Mouse (Mus musculus) urinary bladder, postnatal 10 days (tissue): Measurements from ENCODE around the gene Gm28551.
"Not testable (repeated sequence)": the region's sequence is repeated elsewhere in the genome, so short reads cannot be mapped to it uniquely, and the experiment has no call there.

Source experiments
- DNase-seq: peaks from one replicate; pipeline ENCODE4 v3.0.0; 2022; ENCODE audit warnings: low spot score

The Gm28551 gene

DNA sequence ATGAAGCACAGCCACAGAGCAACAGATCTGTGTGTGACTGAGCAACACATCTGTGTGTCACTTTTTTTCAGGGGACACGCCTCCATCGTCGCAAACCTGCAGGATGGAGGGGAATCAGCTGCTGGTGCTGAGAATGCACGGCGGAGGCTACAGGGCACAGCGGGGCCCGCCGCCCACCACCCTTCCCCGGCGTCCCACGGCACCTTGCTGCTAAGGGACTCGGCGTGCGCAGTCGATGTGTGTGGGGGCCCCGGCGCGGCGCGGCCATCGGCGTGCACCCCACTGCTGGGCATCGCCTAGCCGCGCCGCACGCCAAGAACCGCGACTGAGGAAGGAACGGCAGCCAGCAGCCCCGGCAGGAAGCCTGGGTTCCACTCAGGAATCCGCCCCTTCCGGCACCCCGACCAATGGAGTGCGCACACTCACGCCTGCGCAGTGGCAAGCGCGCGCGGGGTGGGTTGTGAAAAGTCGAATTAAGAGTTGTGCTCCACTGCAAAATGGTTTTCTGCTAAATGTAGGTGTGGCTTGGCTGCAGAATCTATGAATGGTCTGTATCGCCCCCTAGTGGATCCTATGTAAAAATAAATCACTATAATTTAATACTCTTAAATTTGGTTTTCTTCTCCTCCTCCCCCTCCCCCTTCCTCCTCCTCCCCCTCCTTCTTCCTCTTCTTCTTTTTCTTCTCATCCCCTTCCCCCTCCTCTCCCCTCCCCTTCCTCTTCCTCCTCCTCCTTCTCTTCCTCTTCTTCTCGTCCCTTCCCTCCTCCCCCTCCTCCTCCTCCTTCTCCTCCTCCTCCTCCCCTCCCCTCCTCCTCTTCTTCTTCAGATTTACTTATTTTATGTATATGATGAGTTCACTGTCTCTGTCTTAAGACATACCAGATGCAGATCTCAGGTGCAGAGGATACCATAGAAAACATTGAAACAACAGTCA is at the start of gene Gm28551, which contains the start of the genes Asdurf and Asnsd1:
Gene Gm28551, minus strand, starts transcription at position 341 of the 935 bp plus-strand sequence.
Gene Asdurf, minus strand, starts transcription at position 293 of the 935 bp plus-strand sequence.
Gene Asnsd1, minus strand, starts transcription at position 426 of the 935 bp plus-strand sequence.
- DNase-seq = peak; percentile 87

GRCm38 (mm10) chr1:53393936-53394760 is 41.7 kb upstream of the Gm28551 start:
- not testable (repeated sequence) for DNase-seq

- DNase-seq = no peak
Measured at GRCm38 (mm10) chr1:53388762-53389161, 36.3 kb upstream of the Gm28551 start.

DNA sequence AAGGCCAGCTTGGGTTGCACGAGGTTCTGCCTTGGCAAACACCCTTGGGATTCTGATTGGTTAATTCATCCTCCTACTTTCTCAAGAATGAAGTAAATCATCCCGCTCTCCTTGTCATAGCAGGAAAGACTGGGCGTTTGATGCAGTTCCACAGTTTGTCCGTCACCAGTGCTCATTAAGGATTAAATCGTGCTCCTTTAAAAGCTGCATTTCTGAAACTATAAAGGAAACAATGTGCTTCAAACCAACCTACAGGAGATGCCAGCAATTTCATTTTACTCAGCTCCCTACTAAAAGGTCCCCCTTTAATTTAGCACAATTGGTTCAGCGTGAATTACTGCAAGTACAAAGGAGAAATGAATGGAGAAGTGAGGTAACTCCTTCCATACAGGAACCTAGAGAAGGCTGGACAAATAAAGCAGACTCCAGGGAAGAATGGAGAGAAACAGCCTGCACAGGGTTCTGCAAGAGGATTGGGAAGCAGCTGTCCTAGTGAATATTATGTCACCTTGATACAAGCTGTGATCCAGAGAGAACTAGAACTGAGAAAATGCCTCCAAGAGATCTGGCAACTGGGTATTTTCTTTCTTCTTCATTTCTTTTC is 31.7 kb upstream of the Gm28551 start:
- no peak for DNase-seq

DNA sequence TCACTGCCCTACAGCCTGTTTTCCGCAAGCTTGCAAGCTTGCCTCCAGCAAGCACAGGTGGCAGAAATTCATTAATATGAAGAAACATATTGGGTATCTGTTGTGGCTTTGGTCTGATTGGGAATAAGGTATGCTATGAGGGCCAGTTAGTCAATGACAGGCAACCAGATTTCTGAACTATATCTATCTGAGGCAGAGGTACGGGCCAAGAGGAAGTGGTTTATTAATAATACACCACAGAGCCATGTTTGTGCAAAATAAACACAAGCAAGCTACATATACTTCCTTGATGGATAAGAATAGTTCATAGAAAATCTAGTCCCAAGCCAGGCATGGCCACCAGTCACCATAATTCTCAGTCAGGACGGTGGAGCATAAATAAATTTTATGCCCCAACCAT is 25.3 kb upstream of the Gm28551 start:
- no peak for DNase-seq

GRCm38 (mm10) chr1:53375965-53376364 is 23.5 kb upstream of the Gm28551 start:
- not testable (repeated sequence) for DNase-seq

GRCm38 (mm10) chr1:53358988-53359387 is 6.5 kb upstream of the Gm28551 start:
- no peak for DNase-seq

- no peak for DNase-seq
Measured at GRCm38 (mm10) chr1:53341071-53341470, 11.4 kb downstream of the Gm28551 start.

- DNase-seq = not testable (repeated sequence)
Measured at GRCm38 (mm10) chr1:53337403-53337802, 15.1 kb downstream of the Gm28551 start.

GRCm38 (mm10) chr1:53335465-53335864 is 17.0 kb downstream of the Gm28551 start:
- no peak for DNase-seq

DNA sequence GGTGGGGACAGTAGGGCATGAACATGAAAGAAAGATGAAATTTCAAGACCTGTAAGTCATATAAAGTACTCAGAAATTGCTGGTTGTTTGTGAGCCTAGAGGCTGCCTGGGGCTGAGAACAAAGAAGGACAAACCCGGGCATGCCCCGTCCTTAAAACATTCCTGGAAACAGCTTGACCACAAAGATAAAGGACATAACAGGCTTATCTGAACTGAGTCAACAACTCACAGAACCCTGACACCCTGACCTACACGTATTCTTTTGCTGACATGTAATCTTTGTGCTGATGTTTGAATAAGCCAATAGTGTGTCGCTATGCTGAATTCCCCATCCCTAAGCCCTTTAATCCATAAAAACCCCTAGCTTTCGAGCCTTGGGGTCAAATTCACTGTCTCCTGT is 18.9 kb downstream of the Gm28551 start:
- not testable (repeated sequence) for DNase-seq

- no peak for DNase-seq
Measured at GRCm38 (mm10) chr1:53324827-53325494, 27.5 kb downstream of the Gm28551 start.

DNA sequence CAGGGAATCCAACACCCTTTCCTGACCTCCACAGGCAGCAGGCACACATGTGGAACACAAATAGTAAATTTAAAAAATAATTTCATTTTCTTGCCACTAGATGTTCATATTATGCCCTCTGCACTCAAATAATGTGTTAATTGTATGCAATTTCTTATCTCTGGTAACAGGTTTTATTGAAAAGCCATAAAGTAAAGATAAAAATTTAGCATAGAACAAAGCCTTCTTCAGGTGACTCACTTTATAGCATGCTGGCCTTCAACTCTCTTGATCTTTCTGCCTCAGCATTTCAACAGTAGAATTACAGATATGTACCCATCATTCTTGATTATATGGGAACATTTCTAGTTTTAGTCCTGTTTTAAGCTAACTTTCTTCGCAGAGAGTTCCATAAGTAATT is 28.2 kb downstream of the Gm28551 start:
- DNase-seq = no peak

DNA sequence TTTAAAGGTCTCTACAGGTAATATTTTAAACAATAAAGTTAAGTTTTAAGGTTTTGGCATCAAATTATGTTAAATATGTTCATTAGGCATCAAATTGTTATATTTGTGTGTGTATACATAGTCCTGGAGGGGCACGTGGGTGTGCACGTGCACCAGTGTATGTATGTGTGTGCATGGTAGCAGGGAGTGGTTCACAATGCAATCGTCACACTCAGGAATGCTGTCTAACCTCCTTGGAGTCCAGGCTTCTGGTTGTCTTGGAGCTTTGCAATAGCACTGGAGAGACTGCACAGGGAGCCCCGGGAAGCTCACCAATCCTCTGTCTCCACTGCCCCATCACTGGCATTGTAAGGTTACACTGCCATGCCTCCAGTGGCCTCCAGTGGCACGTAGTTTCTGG is 29.2 kb downstream of the Gm28551 start:
- no peak for DNase-seq

DNA sequence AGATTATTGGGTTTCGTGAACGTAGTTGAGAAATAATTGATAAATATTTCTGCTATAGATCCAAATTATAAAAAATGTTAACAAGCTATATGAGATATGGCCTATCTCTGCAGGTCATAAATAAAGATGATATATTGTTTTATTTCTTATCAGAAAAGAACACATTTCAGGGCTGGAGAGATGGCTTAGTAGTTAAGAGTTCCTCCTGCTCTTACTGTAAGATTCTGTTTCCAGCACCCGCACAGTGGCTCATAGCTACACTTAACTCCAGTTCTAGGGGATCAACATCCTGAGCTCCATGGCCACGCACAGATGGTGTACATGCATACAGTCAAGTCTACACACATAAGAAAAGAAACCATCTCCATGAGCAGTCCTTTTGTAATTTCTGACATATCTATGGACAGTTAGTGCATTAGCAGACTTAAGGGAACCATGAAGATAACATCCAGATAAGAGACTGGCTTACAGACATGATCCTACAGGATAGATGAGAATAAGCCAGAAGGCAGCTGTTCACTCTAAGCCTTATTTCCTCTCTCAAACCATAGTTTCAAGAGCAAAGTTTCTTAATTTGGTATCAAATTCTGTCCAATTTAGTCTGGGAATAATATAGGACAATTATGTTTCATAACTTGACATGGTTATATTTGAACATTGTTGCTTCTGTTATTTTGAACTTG is 30.7 kb downstream of the Gm28551 start:
- no peak for DNase-seq

DNA sequence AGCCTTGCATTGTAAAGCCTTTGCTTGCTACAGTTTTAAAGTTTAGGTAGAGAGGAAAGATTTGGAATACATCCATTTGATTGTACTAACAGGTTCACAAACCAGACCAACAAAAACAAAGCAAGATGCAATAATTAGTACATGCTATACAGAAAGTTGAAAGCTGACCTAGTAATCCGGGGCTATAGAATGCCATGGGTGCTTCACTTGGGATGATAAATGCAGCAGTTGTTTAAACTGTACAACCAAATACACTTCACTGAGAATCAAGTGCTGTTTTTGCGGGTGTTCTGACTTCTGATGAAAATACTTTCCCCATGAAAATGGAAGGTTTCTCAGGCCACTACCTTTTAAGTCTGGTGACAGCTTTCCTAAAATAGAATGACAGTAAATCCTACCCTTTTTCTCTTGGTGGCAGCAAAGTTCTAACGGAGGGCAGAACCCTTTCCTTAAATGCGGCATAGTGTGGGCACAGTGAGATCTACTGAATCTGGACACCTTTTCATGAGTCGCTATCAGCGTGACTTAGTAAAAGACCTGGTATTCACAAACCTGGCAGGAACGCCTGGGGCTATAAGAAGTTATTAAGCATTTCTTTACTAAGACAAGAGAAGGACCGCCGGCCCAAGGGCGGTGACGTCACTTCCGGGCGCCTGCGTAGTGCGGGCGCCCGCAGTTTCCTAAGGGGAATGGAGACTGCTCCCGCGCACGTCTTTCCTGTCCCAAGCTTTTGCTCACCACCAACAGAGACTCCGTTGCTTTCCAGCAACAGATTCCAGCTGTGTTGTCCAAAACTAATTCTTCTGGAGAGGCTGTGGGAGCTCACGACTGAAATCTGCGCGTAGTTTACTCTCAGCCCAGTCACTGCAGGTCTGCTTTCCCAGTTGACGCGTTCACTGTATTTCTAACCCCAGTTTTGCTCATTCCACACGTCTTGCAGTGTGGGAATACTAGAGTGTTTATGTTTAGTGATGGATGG is 39.2 kb downstream of the Gm28551 start, which contains the start of gene Osgepl1:
Gene Osgepl1, plus strand, starts transcription at position 636 of the 979 bp plus-strand sequence.
- DNase-seq = peak; percentile 43

GRCm38 (mm10) chr1:53300506-53300905 is 52.0 kb downstream of the Gm28551 start:
- no peak for DNase-seq

DNA sequence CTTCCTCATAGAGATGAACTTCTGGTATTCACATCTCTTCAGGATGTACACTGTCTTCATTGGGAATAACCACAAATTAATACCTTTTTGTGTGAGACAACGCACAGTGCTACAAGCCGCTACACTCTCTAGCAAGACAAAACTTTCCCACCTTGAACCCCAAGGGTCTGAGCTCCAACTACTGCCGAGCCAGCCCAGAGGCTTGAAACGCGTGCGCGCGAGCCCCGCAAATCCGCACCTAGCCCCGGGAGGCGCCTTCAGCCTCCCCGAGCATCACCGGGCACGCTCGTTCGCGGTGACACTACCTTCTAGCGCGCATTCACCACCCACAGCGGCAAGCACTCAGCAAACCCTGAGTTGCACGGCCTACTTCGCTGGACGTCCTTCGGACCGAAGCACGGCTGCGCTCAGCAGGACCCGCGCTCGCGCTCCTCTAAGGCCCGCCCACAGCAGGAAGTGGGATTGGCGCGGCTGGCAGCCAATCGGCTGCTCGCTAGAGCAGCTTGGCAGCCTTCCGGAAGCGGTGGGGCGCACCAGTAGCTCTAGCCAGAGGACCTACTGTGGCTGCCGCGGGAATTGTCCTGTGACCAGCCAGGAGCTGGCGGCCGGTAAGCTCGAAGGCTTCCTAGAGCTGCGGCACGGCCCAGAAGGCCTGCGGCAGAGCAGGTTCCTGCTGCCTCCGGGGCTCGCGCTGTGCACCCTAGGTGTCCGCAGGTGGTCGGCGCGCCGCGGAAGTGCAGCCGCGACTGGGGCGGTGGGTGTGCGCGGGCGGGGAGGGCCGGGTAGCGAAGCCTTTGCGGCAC is 55.7 kb downstream of the Gm28551 start, which contains the start of the genes Pms1, Ormdl1 and Gm28778:
Gene Pms1, minus strand, starts transcription at position 438 of the 803 bp plus-strand sequence.
Gene Ormdl1, plus strand, starts transcription at position 515 of the 803 bp plus-strand sequence.
Gene Gm28778, plus strand, starts transcription at position 531 of the 803 bp plus-strand sequence.
- peak; percentile 67 for DNase-seq
